Mouse (Mus musculus) heart, adult 2 months (tissue): ENCODE measurements around the gene Ube2j1.

Source experiments
- CTCF ChIP-seq: fragments of 200-600 bp; IDR thresholded peaks from 2 replicates; pipeline ENCODE4 v1.8.1; 2022; ENCODE audit warnings: antibody characterized with exemption, mild to moderate bottlenecking, moderate library complexity
- EP300 ChIP-seq: fragments of 200-500 bp; IDR thresholded peaks from 2 replicates; pipeline ENCODE4 v1.6.1; 2011; ENCODE audit warnings: low read depth, low read length, control low read depth; ENCODE audit not compliant: insufficient read depth
- POLR2A ChIP-seq: fragments of 200-500 bp; IDR thresholded peaks from 2 replicates; pipeline ENCODE4 v1.6.1; 2011; ENCODE audit warnings: mild to moderate bottlenecking, low read depth, low read length, control low read depth; ENCODE audit not compliant: insufficient read depth

DNA sequence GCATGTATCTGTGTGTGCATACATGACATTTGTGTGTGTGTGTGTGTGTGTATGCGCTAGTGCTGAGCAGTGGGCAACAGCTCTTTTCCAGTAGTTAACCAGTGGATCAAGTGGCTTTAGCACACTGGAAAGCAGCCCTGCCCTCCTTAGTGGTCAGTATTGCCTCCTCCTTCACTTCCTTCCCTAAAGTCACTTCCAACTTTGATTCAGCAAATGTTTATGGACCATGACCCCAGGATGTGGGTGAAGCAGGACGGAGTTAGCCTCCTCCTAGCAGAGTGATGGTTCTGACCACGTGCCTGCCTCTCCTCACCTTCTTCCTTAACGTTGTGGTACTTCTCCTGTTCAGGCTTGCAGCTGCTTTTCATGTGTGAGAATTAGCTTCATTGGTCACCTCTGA, 8.6 kb downstream of the Ube2j1 start:
- TF ChIP-seq CTCF = no peak
- no peak for TF ChIP-seq EP300
- TF ChIP-seq POLR2A = no peak
